Mouse (Mus musculus) heart, embryonic 14.5 days (tissue): ENCODE data around the gene Slc3a2. TPM values are rescaled to one million over a fixed set of nuclear protein-coding genes. Genes with fewer than 3 reads are reported as not detected.

Experiments used
- ATAC-seq: fragments of 200-750 bp; cut with Nextera tagmentation; 2 replicates; pipeline ENCODE4 v1.8.0; 2017; ENCODE audit warnings: low read depth, moderate TSS enrichment; ENCODE audit not compliant: insufficient number of reproducible peaks, insufficient read depth, low FRiP score
- H3K27ac ChIP-seq, 2 experiments: fragments of 200-500 bp in 1 of 2; fragments of 300-500 bp in 1 of 2; sonication (generic) in 1 of 2; replicated peaks in 1 of 2; 2 replicates each; pipeline ENCODE4 v1.5.1; 2012 to 2014; ENCODE audit warnings: low read depth in 2 of 2, low read length in 2 of 2, control low read depth in 1 of 2, mild to moderate bottlenecking in 1 of 2, mixed read lengths in 1 of 2; ENCODE audit not compliant: control insufficient read depth in 1 of 2, insufficient read depth in 1 of 2
- H3K27me3 ChIP-seq: fragments of 300-500 bp; sonication (generic); 2 replicates; pipeline ENCODE4 v1.6.1; 2014; ENCODE audit warnings: mild to moderate bottlenecking, low read length, control low read depth; ENCODE audit not compliant: control insufficient read depth, insufficient read depth
- H3K36me3 ChIP-seq: fragments of 300-500 bp; sonication (generic); 2 replicates; pipeline ENCODE4 v1.6.1; 2014; ENCODE audit warnings: mild to moderate bottlenecking, control low read depth, low read length, mixed read lengths; ENCODE audit not compliant: control insufficient read depth, insufficient read depth
- H3K4me1 ChIP-seq, 2 experiments: fragments of 200-500 bp in 1 of 2; fragments of 300-500 bp in 1 of 2; sonication (generic) in 1 of 2; 2 replicates each; pipeline ENCODE4 v1.6.1; 2012 to 2014; ENCODE audit warnings: low read length in 2 of 2, control low read depth in 1 of 2, mixed read lengths in 1 of 2; ENCODE audit not compliant: control insufficient read depth in 2 of 2, insufficient read depth in 2 of 2
- H3K4me2 ChIP-seq: fragments of 300-500 bp; sonication (generic); 2 replicates; pipeline ENCODE4 v1.6.1; 2014; ENCODE audit warnings: mild to moderate bottlenecking, low read length
- H3K4me3 ChIP-seq, 2 experiments: fragments of 200-500 bp in 1 of 2; fragments of 300-500 bp in 1 of 2; sonication (generic) in 1 of 2; 2 replicates each; pipeline ENCODE4 v1.5.1; 2012 to 2014; ENCODE audit warnings: low read length in 2 of 2, mild to moderate bottlenecking in 2 of 2, control low read depth in 1 of 2, low read depth in 1 of 2, moderate library complexity in 1 of 2; ENCODE audit not compliant: control insufficient read depth in 1 of 2, insufficient read depth in 1 of 2
- H3K9ac ChIP-seq: fragments of 300-500 bp; sonication (generic); 2 replicates; pipeline ENCODE4 v1.6.1; 2014; ENCODE audit warnings: mild to moderate bottlenecking, low read length
- H3K9me3 ChIP-seq: fragments of 300-500 bp; sonication (generic); 2 replicates; pipeline ENCODE4 v1.6.1; 2016; ENCODE audit warnings: low read length, control low read depth; ENCODE audit not compliant: control insufficient read depth
- WGBS: fragments of 180-500 bp; shearing (Covaris S2); extraction: QIAGEN DNeasy Blood & Tissue Kit; methylation state at CpG from one replicate; pipeline ENCODE4 v1.1.7; 2014; 5-methylcytosine and 5-hydroxymethylcytosine counted together
- polyA plus RNA-seq: library from polyadenylated mRNA; unstranded; fragments of >200 nt; fragmentation: Nextera tagmentation; extraction: Ambion mirVana; gene quantifications from 2 replicates; pipeline ENCODE4 v1.2.1, GENCODE M21; 2014

Gene Slc3a2
- polyA plus RNA-seq, 1 experiment from 2014 or later = 65.7 TPM

- H3K4me1 ChIP-seq = peaks cover 2 to 8% of the 10 kb centered on the region in 2 experiments
- H3K9ac ChIP-seq = no peak overlapping the region
- H3K27me3 ChIP-seq = peaks cover 18% of the 10 kb centered on the region
- no peak overlapping the region for H3K4me2 ChIP-seq
- no peak overlapping the region for H3K27ac ChIP-seq
- ATAC-seq = no peak
- no peaks in the 10 kb centered on the region for H3K36me3 ChIP-seq
- no peak overlapping the region for H3K4me3 ChIP-seq
- no peaks in the 10 kb centered on the region for H3K9me3 ChIP-seq
- WGBS = 76% methylated on average over 5 of the region's 5 CpGs
Measured at GRCm38 (mm10) chr19:8665746-8666145, 57.4 kb downstream of the Slc3a2 start.

- ATAC-seq = no peak
- WGBS = 85% methylated on average over 3 of the region's 3 CpGs
- no peak overlapping the region for H3K4me2 ChIP-seq
Measured at GRCm38 (mm10) chr19:8664859-8665258, 58.3 kb downstream of the Slc3a2 start.

DNA sequence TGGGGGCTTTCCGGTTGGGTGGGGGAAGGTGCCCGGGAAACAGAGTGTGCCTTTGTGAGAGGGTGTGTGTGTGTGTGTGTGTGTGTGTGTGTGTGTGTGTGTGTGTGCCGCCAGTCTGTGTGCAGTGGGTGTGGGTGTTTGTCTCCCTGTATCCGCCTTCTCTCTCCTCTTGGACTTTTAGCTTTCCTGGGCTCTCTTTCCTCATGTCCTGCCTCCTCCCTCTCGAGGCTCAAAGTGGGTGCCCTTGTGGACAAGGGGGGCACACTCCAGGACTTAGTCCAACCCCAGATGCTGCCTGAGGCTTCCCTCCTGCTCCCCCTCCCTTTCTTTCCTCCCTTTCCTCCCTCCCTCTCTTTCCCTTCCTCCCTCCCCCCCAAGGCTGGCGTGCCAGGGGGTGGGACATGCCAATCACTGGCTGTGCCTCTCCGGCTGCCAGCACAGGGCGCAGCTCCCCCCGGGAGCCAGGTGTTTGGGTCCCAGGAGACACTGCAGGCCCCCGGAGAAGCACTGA, 59.2 kb downstream of the Slc3a2 start:
- 40% methylated on average over 10 of the region's 10 CpGs for WGBS
- no peak overlapping the region for H3K9ac ChIP-seq
- no peak overlapping the region for H3K4me2 ChIP-seq
- no peaks in the 10 kb centered on the region for H3K9me3 ChIP-seq
- H3K27ac ChIP-seq = no peak overlapping the region
- H3K4me1 ChIP-seq = peaks cover 2 to 8% of the 10 kb centered on the region in 2 experiments
- no peaks in the 10 kb centered on the region for H3K36me3 ChIP-seq
- ATAC-seq = no peak
- peaks cover 20% of the 10 kb centered on the region for H3K27me3 ChIP-seq
- no peak overlapping the region for H3K4me3 ChIP-seq

More at GRCm38 (mm10) chr19:8664859-8665258, 58.3 kb downstream of the Slc3a2 start:
- H3K27ac ChIP-seq = no peak overlapping the region
- H3K27me3 ChIP-seq = peaks cover 20% of the 10 kb centered on the region
- H3K4me3 ChIP-seq = no peak overlapping the region
- H3K4me1 ChIP-seq = peaks cover 2 to 8% of the 10 kb centered on the region in 2 experiments
- H3K9ac ChIP-seq = no peak overlapping the region
- no peaks in the 10 kb centered on the region for H3K36me3 ChIP-seq
- H3K9me3 ChIP-seq = no peaks in the 10 kb centered on the region

- peak within 1 kb of the TSS; percentile 97 for H3K4me2 ChIP-seq
- peaks cover 20% of the 10 kb centered on the region for H3K27me3 ChIP-seq
- 69% methylated on average over 9 of the region's 9 CpGs for WGBS
- peaks cover 2 to 8% of the 10 kb centered on the region in 2 experiments for H3K4me1 ChIP-seq
- H3K27ac ChIP-seq = no peak within 1 kb of the TSS
- H3K9ac ChIP-seq = no peak within 1 kb of the TSS
- no peaks in the 10 kb centered on the region for H3K36me3 ChIP-seq
- no peaks in the 10 kb centered on the region for H3K9me3 ChIP-seq
- no peak for ATAC-seq
- no peak within 1 kb of the TSS for H3K4me3 ChIP-seq
Measured at GRCm38 (mm10) chr19:8663360-8663839, 59.8 kb downstream of the Slc3a2 start, which contains the start of gene Chrm1. Gene Chrm1 (plus strand): TSS chr19:8663789.

- H3K9ac ChIP-seq = peak overlapping the region; percentile 68
- H3K4me2 ChIP-seq = peak overlapping the region; percentile 97
- no peaks in the 10 kb centered on the region for H3K36me3 ChIP-seq
- peaks cover 2 to 8% of the 10 kb centered on the region in 2 experiments for H3K4me1 ChIP-seq
- no peak overlapping the region for H3K27ac ChIP-seq
- ATAC-seq = no peak
- peaks cover 20% of the 10 kb centered on the region for H3K27me3 ChIP-seq
- WGBS = 3% methylated on average over 11 of the region's 11 CpGs
- H3K4me3 ChIP-seq = peak overlapping the region; percentile 49 to 57
- no peaks in the 10 kb centered on the region for H3K9me3 ChIP-seq
Measured at GRCm38 (mm10) chr19:8662337-8662736, 60.8 kb downstream of the Slc3a2 start.

- Histone ChIP-seq H3K4me3 (peak overlapping the region; percentile 49 to 57), H3K27me3 (peaks cover 20% of the 10 kb centered on the region), H3K27ac (no peak overlapping the region), H3K36me3 (no peaks in the 10 kb centered on the region), H3K9ac (peak overlapping the region; percentile 68), H3K9me3 (no peaks in the 10 kb centered on the region), H3K4me2 (peak overlapping the region; percentile 97), H3K4me1 (peaks cover 2 to 8% of the 10 kb centered on the region in 2 experiments)
- no peak for ATAC-seq
- under 1% methylated on average over 35 of the region's 35 CpGs for WGBS
Measured at GRCm38 (mm10) chr19:8661821-8662307, 61.3 kb downstream of the Slc3a2 start.
